Mouse (Mus musculus) hindbrain, embryonic 10.5 days (tissue): Measurements from ENCODE around the gene Det1. TPM values are rescaled to one million over a fixed set of nuclear protein-coding genes. Genes with fewer than 3 reads are reported as not detected.

Source experiments
- DNase-seq: peaks from one replicate; pipeline ENCODE4 v3.0.0-alpha.2; 2017; ENCODE audit warnings: low spot score
- H3K27ac ChIP-seq: fragments of 300-500 bp; sonication (generic); 2 replicates; pipeline ENCODE4 v1.5.1; 2016; ENCODE audit warnings: mild to moderate bottlenecking, moderate library complexity
- H3K27me3 ChIP-seq: fragments of 300-500 bp; sonication (generic); 2 replicates; pipeline ENCODE4 v1.6.1; 2016; ENCODE audit warnings: mild to moderate bottlenecking; ENCODE audit not compliant: poor library complexity, insufficient read depth, severe bottlenecking
- H3K36me3 ChIP-seq: fragments of 300-500 bp; sonication (generic); 2 replicates; pipeline ENCODE4 v1.6.1; 2016; ENCODE audit warnings: mild to moderate bottlenecking, moderate library complexity
- H3K4me1 ChIP-seq: fragments of 300-500 bp; sonication (generic); replicated peaks from 2 replicates; pipeline ENCODE4 v1.6.1; 2016; ENCODE audit warnings: mild to moderate bottlenecking
- H3K4me3 ChIP-seq: fragments of 300-500 bp; sonication (generic); 2 replicates; pipeline ENCODE4 v1.5.1; 2016; ENCODE audit warnings: mild to moderate bottlenecking, moderate library complexity
- H3K9me3 ChIP-seq: fragments of 300-500 bp; sonication (generic); 2 replicates; pipeline ENCODE4 v1.6.1; 2016; ENCODE audit warnings: mild to moderate bottlenecking, moderate library complexity
- WGBS: fragments of 180-500 bp; shearing (Covaris S2); methylation state at CpG from one replicate; pipeline ENCODE4 v1.1.7; 2016; 5-methylcytosine and 5-hydroxymethylcytosine counted together
- polyA plus RNA-seq: library from polyadenylated mRNA; unstranded; fragments of >200 nt; fragmentation: Nextera tagmentation; extraction: Ambion mirVana; gene quantifications from 2 replicates; pipeline ENCODE4 v1.2.1, GENCODE M21; 2016

The Det1 gene
- polyA plus RNA-seq, 1 experiment from 2014 or later, result 20.9 TPM

DNA sequence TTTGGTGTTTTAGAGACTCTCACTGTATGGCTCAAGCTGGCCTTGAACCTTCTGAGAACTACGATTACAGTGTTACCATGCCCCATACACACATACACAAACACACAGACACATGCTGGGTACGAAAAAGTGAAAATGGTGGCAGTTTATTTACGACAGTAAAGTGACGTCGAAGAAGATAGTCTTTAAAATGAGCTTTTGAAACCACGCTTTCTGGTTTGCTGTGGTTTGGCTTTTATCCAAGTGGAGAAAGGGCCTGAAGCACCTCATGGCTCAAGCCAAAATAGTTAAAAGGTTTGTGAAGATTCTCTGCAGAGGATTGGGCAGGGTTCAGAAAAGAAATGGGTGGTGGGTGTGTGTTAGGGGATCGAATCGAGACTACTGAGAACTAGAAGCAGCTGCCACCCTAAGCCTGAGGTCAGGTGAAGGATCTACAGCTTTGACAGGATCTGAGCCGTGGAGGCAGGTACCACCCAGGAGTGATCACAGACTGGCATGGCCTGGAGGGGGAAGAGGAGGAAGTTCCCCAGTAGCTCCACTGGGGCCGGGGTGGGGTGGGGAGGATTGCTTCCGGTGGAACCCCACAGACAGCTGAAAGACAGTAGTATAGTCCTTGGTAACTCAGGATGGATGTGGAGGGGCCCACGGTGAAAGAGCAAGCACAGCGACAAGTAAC lies 53.0 kb downstream of the Det1 start:
- Histone ChIP-seq H3K27me3 (no peaks in the 10 kb centered on the region), H3K9me3 (no peaks in the 10 kb centered on the region), H3K4me3 (no peak overlapping the region), H3K27ac (no peak overlapping the region), H3K4me1 (peaks cover 13% of the 10 kb centered on the region; the same call in 1 of the 2 replicates), H3K36me3 (peaks cover 48% of the 10 kb centered on the region)
- WGBS, result 91% methylated on average over 13 of the region's 13 CpGs
- no peak for DNase-seq

DNA sequence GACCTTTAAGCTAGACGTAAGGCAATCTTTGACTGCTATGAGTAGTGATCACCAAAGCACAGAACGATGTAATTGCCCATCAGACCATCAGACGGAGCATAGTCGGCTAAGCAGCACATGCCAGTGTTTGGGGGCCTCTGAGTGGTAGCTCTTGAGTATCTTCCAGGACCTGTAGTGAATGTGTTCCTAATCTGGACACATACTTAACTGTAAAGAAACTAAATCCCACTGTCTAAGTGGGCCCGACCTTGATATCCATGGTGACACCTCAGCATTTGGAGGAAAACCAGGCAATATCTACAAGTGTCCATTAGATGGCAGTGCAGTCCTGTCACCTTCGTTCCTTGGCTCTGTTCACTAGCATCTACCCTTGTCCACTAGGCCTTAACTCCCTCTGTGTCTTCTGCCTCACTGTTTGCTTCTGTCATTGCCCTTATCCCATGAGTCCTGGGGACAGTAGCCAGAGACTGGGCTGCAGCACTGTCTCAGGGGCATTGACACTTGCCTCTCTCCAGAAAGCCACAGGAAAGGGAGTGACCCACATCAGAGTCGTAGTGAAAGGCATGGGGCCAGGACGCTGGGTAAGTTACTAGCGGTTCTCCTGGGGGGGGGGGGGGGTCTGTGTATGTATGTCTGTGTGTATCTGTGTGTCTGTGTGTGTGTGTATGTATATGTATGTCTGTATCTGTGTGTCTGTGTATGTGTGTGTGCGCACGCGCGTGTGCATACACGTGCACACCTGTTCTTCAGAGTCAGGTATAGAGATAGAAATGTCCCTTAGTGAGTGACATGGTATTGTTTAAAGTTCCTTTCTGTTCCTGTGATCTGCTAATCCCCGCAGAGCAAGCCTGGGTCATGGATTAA lies 55.5 kb downstream of the Det1 start:
- peak; percentile 49 for DNase-seq
- Histone ChIP-seq H3K36me3 (peaks cover 59% of the 10 kb centered on the region), H3K4me3 (no peak overlapping the region), H3K4me1 (no peaks in the 10 kb centered on the region), H3K9me3 (no peaks in the 10 kb centered on the region), H3K27ac (no peak overlapping the region), H3K27me3 (no peaks in the 10 kb centered on the region)
- 86% methylated on average over 15 of the region's 15 CpGs for WGBS

DNA sequence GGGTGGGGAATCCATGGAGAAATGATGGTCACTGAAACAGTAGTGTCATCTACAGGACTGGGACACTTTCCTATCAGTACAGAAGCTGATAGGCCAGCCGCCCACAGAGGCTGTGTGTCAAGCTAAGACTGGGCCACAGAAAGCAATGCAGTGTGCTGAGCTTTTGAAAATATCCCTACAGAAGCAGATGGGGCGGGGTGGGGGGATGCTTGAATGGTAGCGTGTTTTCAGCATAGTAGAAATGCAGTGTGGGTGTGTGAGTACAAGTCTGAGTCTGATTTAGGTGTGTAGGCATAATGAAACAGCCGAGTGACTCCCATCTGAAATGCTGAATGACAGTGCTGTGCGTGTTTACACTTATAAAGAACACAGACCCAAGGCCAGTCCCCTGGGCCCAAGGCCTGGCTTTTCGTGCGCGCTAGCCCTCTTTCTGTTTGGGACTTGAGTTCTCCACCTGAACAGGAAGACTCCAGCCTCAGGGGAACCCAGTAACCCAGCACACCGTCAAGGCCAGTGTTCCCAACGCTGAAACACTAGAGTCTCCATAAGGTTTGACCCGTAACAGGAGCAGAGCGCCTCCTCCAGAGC lies 59.2 kb downstream of the Det1 start:
- H3K9me3 ChIP-seq, result no peaks in the 10 kb centered on the region
- WGBS, result 88% methylated on average over 12 of the region's 12 CpGs
- H3K27me3 ChIP-seq, result no peaks in the 10 kb centered on the region
- H3K4me3 ChIP-seq, result no peak overlapping the region
- H3K36me3 ChIP-seq, result peaks cover 60% of the 10 kb centered on the region
- H3K4me1 ChIP-seq, result peaks cover 13% of the 10 kb centered on the region
- DNase-seq, result no peak
- no peak overlapping the region for H3K27ac ChIP-seq

DNA sequence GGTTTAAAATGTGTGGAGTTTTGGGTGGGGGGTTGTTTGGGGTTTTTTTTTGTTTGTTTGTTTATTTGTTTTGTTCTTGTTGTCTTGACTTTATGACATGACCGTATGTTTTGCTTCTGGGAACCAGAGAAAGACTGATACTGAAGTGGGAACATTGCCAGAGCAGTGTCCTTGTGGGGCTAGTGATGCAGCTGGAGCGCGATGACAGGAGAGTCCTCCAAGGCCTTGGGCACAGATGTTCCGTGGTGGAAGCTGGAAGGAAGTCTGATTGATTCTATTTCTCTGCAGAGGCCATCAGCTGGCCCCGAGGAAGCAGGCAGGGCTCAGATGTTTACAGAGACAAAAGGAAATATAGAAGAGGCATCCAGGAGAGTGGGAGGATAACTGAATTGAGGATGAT lies 61.2 kb downstream of the Det1 start:
- Histone ChIP-seq H3K9me3 (no peaks in the 10 kb centered on the region), H3K27me3 (no peaks in the 10 kb centered on the region), H3K4me1 (peaks cover 22% of the 10 kb centered on the region), H3K27ac (no peak overlapping the region), H3K36me3 (peaks cover 41% of the 10 kb centered on the region), H3K4me3 (no peak overlapping the region)
- no peak for DNase-seq
- WGBS, result 79% methylated on average over 5 of the region's 5 CpGs

DNA sequence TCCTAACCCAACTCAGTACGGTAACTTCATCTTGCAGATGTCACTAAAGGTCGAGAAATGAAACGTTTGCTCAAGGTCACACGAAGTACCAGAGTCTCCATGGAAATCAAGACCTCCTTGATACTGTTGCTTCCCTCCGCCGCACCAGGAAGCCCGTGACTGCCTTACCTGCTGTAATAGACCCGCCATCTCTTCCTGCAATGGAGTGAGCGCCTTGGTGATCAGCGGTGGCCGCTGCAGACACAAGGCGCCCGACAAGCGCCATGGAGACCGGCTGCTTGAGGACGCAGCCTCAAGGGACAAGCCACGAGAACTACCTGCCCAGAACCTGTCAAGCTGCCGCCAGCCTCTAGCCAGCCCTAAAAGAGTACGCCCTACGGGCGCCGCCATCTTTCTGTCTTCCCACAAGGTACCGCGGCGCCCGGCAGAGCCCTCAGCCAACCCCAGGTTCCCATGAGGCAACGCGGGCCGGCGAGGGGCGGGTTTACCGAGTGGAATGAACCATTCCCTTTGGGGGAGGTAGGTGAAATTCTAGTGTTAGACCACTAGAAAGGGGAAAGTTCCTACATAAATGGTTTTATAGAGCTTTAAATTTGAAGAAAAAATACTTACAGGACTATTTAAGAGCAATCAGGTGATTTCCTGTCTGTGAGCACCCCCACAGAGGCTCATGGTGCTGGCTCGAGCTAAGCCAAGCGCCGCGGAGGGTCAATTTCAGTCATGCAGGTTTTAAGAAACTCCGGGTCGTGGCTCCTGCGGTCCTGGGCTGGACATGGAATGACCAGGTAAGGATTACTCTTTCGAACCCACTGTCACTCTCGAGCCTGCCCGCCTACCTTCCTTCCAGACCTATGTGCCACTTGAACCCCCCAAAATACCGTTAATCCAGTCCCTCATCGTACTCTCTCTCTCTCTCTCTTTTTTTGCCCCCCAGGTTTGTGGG lies 64.2 kb downstream of the Det1 start, which contains the start of the genes Mrps11 and Mrpl46:
Mrps11 (plus strand) TSS at position 481 of the 943 bp plus-strand sequence.
Mrpl46 (minus strand) TSS at position 893 of the 943 bp plus-strand sequence.
- Histone ChIP-seq H3K4me3 (peak within 1 kb of the TSS; percentile 84), H3K36me3 (peaks cover 41% of the 10 kb centered on the region), H3K9me3 (no peaks in the 10 kb centered on the region), H3K27me3 (no peaks in the 10 kb centered on the region), H3K4me1 (peaks cover 22% of the 10 kb centered on the region), H3K27ac (peak within 1 kb of the TSS; percentile 94)
- WGBS, result under 1% methylated on average over 44 of the region's 44 CpGs
- DNase-seq, result peak; percentile 84

DNA sequence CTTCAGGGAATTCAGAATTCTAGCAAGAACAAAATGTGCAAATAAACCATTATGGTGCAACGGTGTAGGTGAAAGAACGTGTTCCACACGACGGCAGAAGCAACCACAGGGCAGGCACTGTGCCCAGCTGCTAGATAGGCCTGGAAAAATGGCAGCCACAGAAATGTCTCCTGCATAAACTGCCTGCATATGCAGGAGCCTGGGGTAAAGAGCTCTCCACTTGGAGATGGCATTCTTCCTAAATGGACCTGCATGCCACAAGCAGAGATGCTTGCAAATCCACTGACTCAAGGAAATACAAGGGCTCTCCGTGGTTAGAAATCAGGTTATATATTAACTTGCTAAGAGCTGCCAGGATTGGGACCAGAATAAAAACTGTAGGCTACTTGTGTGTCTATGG lies 68.3 kb downstream of the Det1 start:
- peaks cover 69% of the 10 kb centered on the region for H3K36me3 ChIP-seq

More for the DNA sequence above, 68.3 kb downstream of the Det1 start:
- Histone ChIP-seq H3K27me3 (no peaks in the 10 kb centered on the region), H3K4me1 (peaks cover 12% of the 10 kb centered on the region), H3K9me3 (no peaks in the 10 kb centered on the region), H3K4me3 (no peak overlapping the region), H3K27ac (no peak overlapping the region)
- 95% methylated on average over 5 of the region's 5 CpGs for WGBS
- DNase-seq, result no peak

Other genes starting within 250 kb of the Det1 start
- gene Ntrk3, start 109.3 kb downstream of the Det1 start, polyA plus RNA-seq, result 3.3 and 4.5 TPM in 2 replicates
- gene Mrps11, start 64.1 kb downstream of the Det1 start, polyA plus RNA-seq, result 85.3 and 91.7 TPM in 2 replicates
- 78.3 and 78.5 TPM in 2 replicates for gene Mrpl46, start 63.7 kb downstream of the Det1 start, polyA plus RNA-seq
- 59.0 and 73.4 TPM in 2 replicates for gene Aen, start 48.6 kb upstream of the Det1 start, polyA plus RNA-seq
- gene Isg20, start 66.2 kb upstream of the Det1 start, polyA plus RNA-seq, result 0.57 and 0.63 TPM in 2 replicates
- gene Acan, start 206.2 kb upstream of the Det1 start, polyA plus RNA-seq, result 0.10 and 0.12 TPM in 2 replicates